Comparison of ENCODE assay signal across 9 mouse cellular contexts in genomic region chr12:56302321-56303017, GRCm38 (mm10). TPM values are rescaled to one million over a fixed set of nuclear protein-coding genes. Genes with fewer than 3 reads are reported as not detected.
DNase-seq lines count a peak whose midpoint lies in the region; ATAC-seq and TF ChIP-seq lines count a peak whose summit lies in the region.
"Had no signal": no experiment of that assay in that cellular context is flagged by ENCODE, and none has a peak within 500 bp of the region (broad histone marks: within the 10 kb centered on the region; RNA-seq: fewer than 3 reads in every experiment).

No protein-coding gene starts in this region.

- H3K4me2 ChIP-seq in heart, embryonic 11.5 days, result peak overlapping the region; percentile 71
- peak overlapping the region; percentile 50 for H3K4me2 ChIP-seq in hindbrain, embryonic 12.5 days (replicated peaks)
- H3K4me2 ChIP-seq in liver, embryonic 16.5 days (ENCODE audit: low read depth, low read length), result peak overlapping the region; percentile 38; the same call in 1 of the 2 replicates

- no peaks in the 10 kb centered on the region for H3K4me1 ChIP-seq in heart, embryonic 11.5 days (ENCODE audit: control insufficient read depth, insufficient read depth, low read length)
- no peaks in the 10 kb centered on the region for H3K4me1 ChIP-seq in heart, adult 2 months (ENCODE audit: control insufficient read depth, insufficient read depth, low read length)
- peaks cover 59% of the 10 kb centered on the region for H3K4me1 ChIP-seq in E14TG2a.4 (replicated peaks; ENCODE audit: low read depth, low read length)
- peaks cover 18% of the 10 kb centered on the region; the same call in 1 of the 2 replicates for H3K4me1 ChIP-seq in hindbrain, embryonic 12.5 days
- no peaks in the 10 kb centered on the region for H3K4me1 ChIP-seq in liver, embryonic 16.5 days (ENCODE audit: control insufficient read depth, low read depth, low read length)

- ATAC-seq in heart, embryonic 11.5 days (replicated peaks; ENCODE audit: insufficient number of reproducible peaks, low FRiP score, low TSS enrichment), result no peak
- peak; percentile 51; the same call in 1 of the 2 replicates for ATAC-seq in hindbrain, embryonic 12.5 days (ENCODE audit: low FRiP score)
- ATAC-seq in liver, embryonic 16.5 days (ENCODE audit: low read depth), result no peak
- no peak for ATAC-seq in megakaryocyte, adult 5-6 weeks (ENCODE audit: poor library complexity, severe bottlenecking)

- 32% methylated on average over 4 of the region's 4 CpGs for WGBS in heart, embryonic 11.5 days (ENCODE audit: insufficient replicate concordance)
- 46% methylated on average over 4 of the region's 4 CpGs for WGBS in heart, adult 2 months
- WGBS in hindbrain, embryonic 12.5 days, result 35% methylated on average over 4 of the region's 4 CpGs
- WGBS in liver, embryonic 16.5 days (ENCODE audit: insufficient replicate concordance), result 32% methylated on average over 4 of the region's 4 CpGs

- H3K79me2 ChIP-seq in heart, adult 2 months (replicated peaks; ENCODE audit: control insufficient read depth, insufficient read depth, low read length), result no peaks in the 10 kb centered on the region

- peak overlapping the region; percentile 39 for H3K4me3 ChIP-seq in heart, embryonic 11.5 days (ENCODE audit: low read depth, low read length)
- H3K4me3 ChIP-seq in heart, adult 2 months, result no peak overlapping the region
- H3K4me3 ChIP-seq in E14TG2a.4 (replicated peaks; ENCODE audit: low read length), result peak overlapping the region; percentile 73; the same call in 1 of the 2 replicates
- H3K4me3 ChIP-seq in hindbrain, embryonic 12.5 days, result peak overlapping the region; percentile 31
- H3K4me3 ChIP-seq in liver, embryonic 16.5 days (ENCODE audit: low read depth, low read length), result no peak overlapping the region

- H3K9me3 ChIP-seq in heart, embryonic 11.5 days (replicated peaks; ENCODE audit: control insufficient read depth, low read length), result no peaks in the 10 kb centered on the region
- H3K9me3 ChIP-seq in E14TG2a.4 (ENCODE audit: low read length), result no peaks in the 10 kb centered on the region
- no peaks in the 10 kb centered on the region for H3K9me3 ChIP-seq in hindbrain, embryonic 12.5 days (replicated peaks)
- H3K9me3 ChIP-seq in liver, embryonic 16.5 days (replicated peaks; ENCODE audit: control insufficient read depth, low read length), result no peaks in the 10 kb centered on the region

- no peaks in the 10 kb centered on the region for H3K27me3 ChIP-seq in heart, embryonic 11.5 days (ENCODE audit: control insufficient read depth, insufficient read depth, low read length)
- H3K27me3 ChIP-seq in heart, adult 2 months (ENCODE audit: control insufficient read depth, insufficient read depth, low read length), result no peaks in the 10 kb centered on the region
- peaks cover 53% of the 10 kb centered on the region for H3K27me3 ChIP-seq in E14TG2a.4 (ENCODE audit: insufficient read depth, low read length)
- peaks cover 13% of the 10 kb centered on the region for H3K27me3 ChIP-seq in hindbrain, embryonic 12.5 days
- no peaks in the 10 kb centered on the region for H3K27me3 ChIP-seq in liver, embryonic 16.5 days (ENCODE audit: control insufficient read depth, insufficient read depth, low read depth, low read length)

- TF ChIP-seq EP300 in heart, adult 2 months (IDR thresholded peaks at IDR 0.05; ENCODE audit: insufficient read depth, low read depth, low read length), result no peak

- TF ChIP-seq CTCF in heart, adult 2 months (IDR thresholded peaks at IDR 0.05), result no peak
- TF ChIP-seq CTCF in E14TG2a.4 (conservative IDR thresholded peaks at IDR 0.05; ENCODE audit: low read length), result no peak

- intact Hi-C loops in heart, adult 2 months (cut with DNase I), result no loop called here

- TF ChIP-seq POLR2A in heart, adult 2 months (IDR thresholded peaks at IDR 0.05; ENCODE audit: insufficient read depth, low read depth, low read length), result no peak

- no peak for DNase-seq in heart, adult 2 months
- no peak for DNase-seq in adrenal gland, adult 2 months
- DNase-seq in testis, postnatal 14 days (ENCODE audit: low spot score), result no peak
- DNase-seq: cerebellum, adult 9-10 months had no signal

- H3K36me3 ChIP-seq in heart, embryonic 11.5 days (ENCODE audit: control insufficient read depth, insufficient read depth, low read length), result no peaks in the 10 kb centered on the region
- H3K36me3 ChIP-seq in heart, adult 2 months (ENCODE audit: control insufficient read depth, insufficient read depth, low read length), result no peaks in the 10 kb centered on the region
- no peaks in the 10 kb centered on the region for H3K36me3 ChIP-seq in E14TG2a.4 (ENCODE audit: insufficient read depth, low read length)
- H3K36me3 ChIP-seq in hindbrain, embryonic 12.5 days, result no peaks in the 10 kb centered on the region
- H3K36me3 ChIP-seq in liver, embryonic 16.5 days (ENCODE audit: control insufficient read depth, insufficient read depth), result no peaks in the 10 kb centered on the region

- no peak overlapping the region for H3K27ac ChIP-seq in heart, embryonic 11.5 days (ENCODE audit: low read depth, low read length)
- no peak overlapping the region for H3K27ac ChIP-seq in heart, adult 2 months
- no peak overlapping the region for H3K27ac ChIP-seq in hindbrain, embryonic 12.5 days
- H3K27ac ChIP-seq in liver, embryonic 16.5 days (ENCODE audit: low read length), result no peak overlapping the region

- no peak overlapping the region for H3K9ac ChIP-seq in heart, embryonic 11.5 days (ENCODE audit: low read depth, low read length)
- no peak overlapping the region for H3K9ac ChIP-seq in heart, adult 2 months (ENCODE audit: low read depth, low read length)
- peak overlapping the region; percentile 37; the same call in 1 of the 2 replicates for H3K9ac ChIP-seq in hindbrain, embryonic 12.5 days
- no peak overlapping the region for H3K9ac ChIP-seq in liver, embryonic 16.5 days (ENCODE audit: low read depth, low read length)

RNA-seq across cellular contexts. Expression of gene Mbip, which starts 43.2 kb away (rescaled TPM):
- polyA plus RNA-seq in heart, embryonic 11.5 days (2014; fragmentation: Nextera tagmentation; extraction: Ambion mirVana), result 20.1 and 24.6 TPM in 2 replicates
- 1 to 10 TPM; 5.0 to 7.7 TPM for total RNA-seq in heart, adult 2 months (2021)
- 4.9 and 9.8 TPM in 2 replicates for polyA plus RNA-seq in heart, adult 2 months (2012; rRNA removed)
- 45.7 and 47.9 TPM in 2 replicates for polyA plus RNA-seq in hindbrain, embryonic 12.5 days (2016; fragmentation: Nextera tagmentation; extraction: Ambion mirVana)
- 8.2 and 9.3 TPM in 2 replicates for polyA plus RNA-seq in liver, embryonic 16.5 days (2015; fragmentation: Nextera tagmentation; extraction: Ambion mirVana)
- total RNA-seq in megakaryocyte, adult 5-6 weeks (2015), result 22.8 and 25.7 TPM in 2 replicates
- 21.4 and 22.8 TPM in 2 replicates for total RNA-seq in megakaryocyte, adult 5-6 weeks (2017)
- 10 to 100 TPM; 10.1 to 14.0 TPM for total RNA-seq in adrenal gland, adult 2 months (2021)
- 2.1 TPM in 2 replicates for polyA plus RNA-seq in adrenal gland, adult 2 months (2012; rRNA removed)

Comparison
In these comparisons a context has a peak if more than half of its experiments do, and no peak if none do; other contexts are left out.
1. H3K4me3 ChIP-seq: peak in heart, embryonic 11.5 days (single experiment), E14TG2a.4 (single experiment) and hindbrain, embryonic 12.5 days (single experiment); none in heart, adult 2 months (single experiment) and liver, embryonic 16.5 days (single experiment).
2. Peak in every context shown above with its lines, with median percentiles within 50 percentile points of each other: H3K4me2 ChIP-seq.